ENCODE assay signal across 9 mouse cellular contexts in genomic region chr1:58031160-58031769, GRCm38 (mm10). TPM values are rescaled to one million over a fixed set of nuclear protein-coding genes. Genes with fewer than 3 reads are reported as not detected.
DNase-seq lines count a peak whose midpoint lies in the region; ATAC-seq and TF ChIP-seq lines count a peak whose summit lies in the region.
"Had no signal": no experiment of that assay in that cellular context is flagged by ENCODE, and none has a peak within 500 bp of the region (broad histone marks: within the 10 kb centered on the region; RNA-seq: fewer than 3 reads in every experiment).

No protein-coding gene starts in this region.

- TF ChIP-seq CTCF in testis, adult 2 months (IDR thresholded peaks at IDR 0.05; ENCODE audit: control insufficient read depth, insufficient read depth, insufficient replicate concordance, low read depth, low read length), result peak; percentile 69; the same call in 1 of the 2 replicates

- intact Hi-C loops in left cerebral cortex, postnatal 36 days (cut with DNase I), result no loop called here

- WGBS in forebrain, embryonic 16.5 days, result 55% methylated on average over 10 of the region's 10 CpGs
- WGBS in hindbrain, embryonic 16.5 days, result 63% methylated on average over 10 of the region's 10 CpGs
- 63% methylated on average over 10 of the region's 10 CpGs for WGBS in midbrain, embryonic 15.5 days
- whole genome bisulfite sequencing in stomach, embryonic 16.5 days, result 64% methylated on average over 10 of the region's 10 CpGs

- TF ChIP-seq POLR2A in testis, adult 2 months (IDR thresholded peaks at IDR 0.05; ENCODE audit: control insufficient read depth, low read depth, low read length), result no peak

- H3K27ac ChIP-seq in testis, adult 2 months (ENCODE audit: control insufficient read depth, insufficient read depth, low read depth, low read length), result no peak overlapping the region
- H3K27ac ChIP-seq in forebrain, embryonic 16.5 days (ENCODE audit: low read length), result no peak overlapping the region
- H3K27ac ChIP-seq in hindbrain, embryonic 16.5 days (ENCODE audit: low read depth, low read length), result no peak overlapping the region
- H3K27ac ChIP-seq in midbrain, embryonic 15.5 days, result no peak overlapping the region
- H3K27ac ChIP-seq in stomach, embryonic 16.5 days (ENCODE audit: low read length), result no peak overlapping the region

- peak; percentile 77 for ATAC-seq in forebrain, embryonic 16.5 days
- peak; percentile 38; the same call in 1 of the 2 replicates for ATAC-seq in hindbrain, embryonic 16.5 days
- ATAC-seq in midbrain, embryonic 15.5 days (replicated peaks), result peak; percentile 67
- peak; percentile 38; the same call in 1 of the 2 replicates for ATAC-seq in stomach, embryonic 16.5 days (ENCODE audit: insufficient read depth, low FRiP score)

- no peak overlapping the region for H3K4me2 ChIP-seq in forebrain, embryonic 16.5 days (ENCODE audit: low read length)
- H3K4me2 ChIP-seq in hindbrain, embryonic 16.5 days (ENCODE audit: low read length), result no peak overlapping the region
- H3K4me2 ChIP-seq in midbrain, embryonic 15.5 days, result no peak overlapping the region
- H3K4me2 ChIP-seq in stomach, embryonic 16.5 days (ENCODE audit: low read depth, low read length), result no peak overlapping the region

- H3K9ac ChIP-seq in forebrain, embryonic 16.5 days (replicated peaks; ENCODE audit: low read depth, low read length), result no peak overlapping the region
- no peak overlapping the region for H3K9ac ChIP-seq in hindbrain, embryonic 16.5 days (ENCODE audit: low read depth, low read length)
- H3K9ac ChIP-seq in midbrain, embryonic 15.5 days, result no peak overlapping the region
- no peak overlapping the region for H3K9ac ChIP-seq in stomach, embryonic 16.5 days (ENCODE audit: low read length)

- no peaks in the 10 kb centered on the region for H3K9me3 ChIP-seq in forebrain, embryonic 16.5 days (ENCODE audit: control insufficient read depth, low read length)
- no peaks in the 10 kb centered on the region for H3K9me3 ChIP-seq in hindbrain, embryonic 16.5 days (ENCODE audit: control insufficient read depth, low read length)
- H3K9me3 ChIP-seq in midbrain, embryonic 15.5 days, result no peaks in the 10 kb centered on the region
- H3K9me3 ChIP-seq in stomach, embryonic 16.5 days (replicated peaks; ENCODE audit: control insufficient read depth, low read length), result no peaks in the 10 kb centered on the region

- no peaks in the 10 kb centered on the region for H3K27me3 ChIP-seq in testis, adult 2 months (ENCODE audit: control insufficient read depth, insufficient read depth, low read length)
- H3K27me3 ChIP-seq in forebrain, embryonic 16.5 days (replicated peaks; ENCODE audit: control insufficient read depth, insufficient read depth, low read length), result no peaks in the 10 kb centered on the region
- H3K27me3 ChIP-seq in hindbrain, embryonic 16.5 days (replicated peaks; ENCODE audit: control insufficient read depth, insufficient read depth, low read length), result no peaks in the 10 kb centered on the region
- H3K27me3 ChIP-seq in midbrain, embryonic 15.5 days (replicated peaks), result no peaks in the 10 kb centered on the region
- H3K27me3 ChIP-seq in stomach, embryonic 16.5 days (ENCODE audit: control insufficient read depth, insufficient read depth, low read length), result no peaks in the 10 kb centered on the region

- no peaks in the 10 kb centered on the region for H3K36me3 ChIP-seq in testis, adult 2 months (ENCODE audit: control insufficient read depth, insufficient read depth, low read length)
- no peaks in the 10 kb centered on the region for H3K36me3 ChIP-seq in forebrain, embryonic 16.5 days (ENCODE audit: control insufficient read depth, insufficient read depth)
- no peaks in the 10 kb centered on the region for H3K36me3 ChIP-seq in hindbrain, embryonic 16.5 days (ENCODE audit: control insufficient read depth, insufficient read depth, low read length)
- H3K36me3 ChIP-seq in midbrain, embryonic 15.5 days (replicated peaks), result no peaks in the 10 kb centered on the region
- no peaks in the 10 kb centered on the region for H3K36me3 ChIP-seq in stomach, embryonic 16.5 days (ENCODE audit: control insufficient read depth, insufficient read depth, low read length)

- no peak overlapping the region for H3K4me3 ChIP-seq in testis, adult 2 months (ENCODE audit: control insufficient read depth, low read depth, low read length)
- no peak overlapping the region for H3K4me3 ChIP-seq in forebrain, embryonic 16.5 days (replicated peaks; ENCODE audit: low read length)
- H3K4me3 ChIP-seq in hindbrain, embryonic 16.5 days (ENCODE audit: low read length), result no peak overlapping the region
- no peak overlapping the region for H3K4me3 ChIP-seq in midbrain, embryonic 15.5 days
- no peak overlapping the region for H3K4me3 ChIP-seq in stomach, embryonic 16.5 days (replicated peaks; ENCODE audit: low read length)
- H3K4me3 ChIP-seq: erythroblast, embryonic 14.5 days had no signal

- H3K4me1 ChIP-seq in testis, adult 2 months (ENCODE audit: control insufficient read depth, insufficient read depth, low read length), result peaks cover 5% of the 10 kb centered on the region
- H3K4me1 ChIP-seq in forebrain, embryonic 16.5 days (replicated peaks; ENCODE audit: control insufficient read depth, insufficient read depth, low read length), result peaks cover 10% of the 10 kb centered on the region; the same call in 1 of the 2 replicates
- H3K4me1 ChIP-seq in hindbrain, embryonic 16.5 days (ENCODE audit: control insufficient read depth, insufficient read depth, low read depth, low read length), result peaks cover 8% of the 10 kb centered on the region; the same call in 1 of the 2 replicates
- H3K4me1 ChIP-seq in midbrain, embryonic 15.5 days, result no peaks in the 10 kb centered on the region
- H3K4me1 ChIP-seq in stomach, embryonic 16.5 days (ENCODE audit: control insufficient read depth, insufficient read depth, low read length), result peaks cover 10% of the 10 kb centered on the region

- DNase-seq in testis, postnatal 14 days (ENCODE audit: low spot score), result no peak
- peak; percentile 36 for DNase-seq in cerebellum, adult 11 months
- peak; percentile 21 to 32 for DNase-seq in left cerebral cortex, postnatal 36 days (ENCODE audit: low spot score in 2 of 2)

RNA-seq across cellular contexts. Expression of gene Aox1, which starts 1.5 kb away (rescaled TPM):
- polyA plus RNA-seq in testis, adult 2 months (2012; rRNA removed), result 2.7 and 3.3 TPM in 2 replicates
- polyA plus RNA-seq in forebrain, embryonic 16.5 days (2015; fragmentation: Nextera tagmentation; extraction: Ambion mirVana), result 0.25 and 0.37 TPM in 2 replicates
- polyA plus RNA-seq in hindbrain, embryonic 16.5 days (2015; fragmentation: Nextera tagmentation; extraction: Ambion mirVana), result 0.36 and 0.50 TPM in 2 replicates
- total RNA-seq in left cerebral cortex, postnatal 36 days (2021), result 1 to 10 TPM; 2.9 to 4.3 TPM
- 0.20 and 0.26 TPM in 2 replicates for polyA plus RNA-seq in midbrain, embryonic 15.5 days (2015; fragmentation: Nextera tagmentation; extraction: Ambion mirVana)
- polyA plus RNA-seq in stomach, embryonic 16.5 days (2015; fragmentation: Nextera tagmentation; extraction: Ambion mirVana), result 0.31 and 0.32 TPM in 2 replicates
- polyA plus RNA-seq: erythroblast, embryonic 14.5 days had no signal

RNA-seq across cellular contexts. Expression of gene Kctd18, which starts 12.5 kb away (rescaled TPM):
- polyA plus RNA-seq in testis, adult 2 months (2012; rRNA removed), result 8.8 and 9.0 TPM in 2 replicates
- 31.5 and 33.7 TPM in 2 replicates for polyA plus RNA-seq in forebrain, embryonic 16.5 days (2015; fragmentation: Nextera tagmentation; extraction: Ambion mirVana)
- 27.8 and 27.9 TPM in 2 replicates for polyA plus RNA-seq in hindbrain, embryonic 16.5 days (2015; fragmentation: Nextera tagmentation; extraction: Ambion mirVana)
- total RNA-seq in left cerebral cortex, postnatal 36 days (2021), result 10 to 100 TPM; 12.6 to 22.0 TPM
- polyA plus RNA-seq in midbrain, embryonic 15.5 days (2015; fragmentation: Nextera tagmentation; extraction: Ambion mirVana), result 28.9 and 29.7 TPM in 2 replicates
- polyA plus RNA-seq in stomach, embryonic 16.5 days (2015; fragmentation: Nextera tagmentation; extraction: Ambion mirVana), result 14.7 and 14.8 TPM in 2 replicates

RNA-seq across cellular contexts. Expression of gene Sgo2a, which starts 35.5 kb away (rescaled TPM):
- 3.7 and 4.2 TPM in 2 replicates for polyA plus RNA-seq in testis, adult 2 months (2012; rRNA removed)
- 7.8 and 9.4 TPM in 2 replicates for polyA plus RNA-seq in forebrain, embryonic 16.5 days (2015; fragmentation: Nextera tagmentation; extraction: Ambion mirVana)
- polyA plus RNA-seq in hindbrain, embryonic 16.5 days (2015; fragmentation: Nextera tagmentation; extraction: Ambion mirVana), result 3.4 and 3.7 TPM in 2 replicates
- under 1 TPM; 0.49 to 0.57 TPM for total RNA-seq in left cerebral cortex, postnatal 36 days (2021)
- polyA plus RNA-seq in midbrain, embryonic 15.5 days (2015; fragmentation: Nextera tagmentation; extraction: Ambion mirVana), result 2.7 and 2.8 TPM in 2 replicates
- polyA plus RNA-seq in stomach, embryonic 16.5 days (2015; fragmentation: Nextera tagmentation; extraction: Ambion mirVana), result 11.5 and 13.1 TPM in 2 replicates
